Mouse (Mus musculus) midbrain, embryonic 15.5 days (tissue): ENCODE measurements at regions not wholly inside any gene's neighbourhood (a gene's known extent, or its start where the extent isn't known, plus 50 kb on each side); places are given as distances from the start of the nearest gene placed in this dataset.
A peak's percentile ranks its signal among the peaks of the same experiment; 100 is the strongest.

Source experiments
- ATAC-seq: fragments of 200-750 bp; cut with Nextera tagmentation; replicated peaks from 2 replicates; pipeline ENCODE4 v1.8.0; 2017; ENCODE audit warnings: moderate TSS enrichment
- H3K27ac ChIP-seq: fragments of 300-500 bp; sonication (generic); 2 replicates; pipeline ENCODE4 v1.5.1; 2015; ENCODE audit warnings: mild to moderate bottlenecking, inconsistent platforms
- H3K27me3 ChIP-seq: fragments of 300-500 bp; sonication (generic); replicated peaks from 2 replicates; pipeline ENCODE4 v1.6.1; 2015; ENCODE audit warnings: inconsistent platforms
- H3K36me3 ChIP-seq: fragments of 300-500 bp; sonication (generic); replicated peaks from 2 replicates; pipeline ENCODE4 v1.6.1; 2015; ENCODE audit warnings: inconsistent platforms
- H3K4me1 ChIP-seq: fragments of 300-500 bp; sonication (generic); 2 replicates; pipeline ENCODE4 v1.6.1; 2015; ENCODE audit warnings: inconsistent platforms
- H3K4me2 ChIP-seq: fragments of 300-500 bp; sonication (generic); 2 replicates; pipeline ENCODE4 v1.6.1; 2015; ENCODE audit warnings: inconsistent platforms, mild to moderate bottlenecking, moderate library complexity
- H3K4me3 ChIP-seq: fragments of 300-500 bp; sonication (generic); 2 replicates; pipeline ENCODE4 v1.5.1; 2015; ENCODE audit warnings: mild to moderate bottlenecking, inconsistent platforms
- H3K9ac ChIP-seq: fragments of 300-500 bp; sonication (generic); 2 replicates; pipeline ENCODE4 v1.6.1; 2015; ENCODE audit warnings: mild to moderate bottlenecking, inconsistent platforms
- H3K9me3 ChIP-seq: fragments of 300-500 bp; sonication (generic); 2 replicates; pipeline ENCODE4 v1.6.1; 2016; ENCODE audit warnings: inconsistent platforms
- WGBS: fragments of 180-500 bp; shearing (Covaris S2); methylation state at CpG from one replicate; pipeline ENCODE4 v1.1.7; 2015; ENCODE audit warnings: mixed read lengths; 5-methylcytosine and 5-hydroxymethylcytosine counted together

DNA sequence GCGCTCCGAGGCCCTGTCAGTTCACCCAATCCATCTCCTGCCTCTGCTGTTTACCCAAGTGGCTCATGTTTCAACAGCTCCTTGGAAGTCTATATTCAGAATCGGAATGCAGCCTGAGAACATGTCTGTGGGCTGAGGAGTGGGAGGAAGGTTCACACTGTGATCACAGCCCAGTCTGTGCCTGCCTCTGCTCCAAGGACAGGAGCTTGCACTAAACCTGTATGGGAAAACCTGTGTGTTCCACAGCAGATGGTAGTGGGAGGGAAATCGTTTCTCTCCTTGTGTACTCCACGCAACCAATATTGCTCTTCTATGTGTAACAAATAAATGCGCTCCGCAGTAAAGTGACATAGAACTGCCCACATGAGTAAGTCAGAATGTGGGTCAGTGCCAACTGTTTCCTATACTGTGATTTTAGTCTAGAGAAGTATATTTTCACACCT is 514.0 kb upstream of the Epha7 start:
- Histone ChIP-seq H3K27ac (no peak overlapping the region), H3K9ac (no peak overlapping the region), H3K36me3 (no peaks in the 10 kb centered on the region), H3K9me3 (no peaks in the 10 kb centered on the region), H3K4me3 (no peak overlapping the region), H3K4me2 (no peak overlapping the region), H3K4me1 (no peaks in the 10 kb centered on the region), H3K27me3 (no peaks in the 10 kb centered on the region)
- ATAC-seq, result no peak; the same call in 1 of the 2 replicates
- 62% methylated on average over 7 of the region's 7 CpGs for WGBS

DNA sequence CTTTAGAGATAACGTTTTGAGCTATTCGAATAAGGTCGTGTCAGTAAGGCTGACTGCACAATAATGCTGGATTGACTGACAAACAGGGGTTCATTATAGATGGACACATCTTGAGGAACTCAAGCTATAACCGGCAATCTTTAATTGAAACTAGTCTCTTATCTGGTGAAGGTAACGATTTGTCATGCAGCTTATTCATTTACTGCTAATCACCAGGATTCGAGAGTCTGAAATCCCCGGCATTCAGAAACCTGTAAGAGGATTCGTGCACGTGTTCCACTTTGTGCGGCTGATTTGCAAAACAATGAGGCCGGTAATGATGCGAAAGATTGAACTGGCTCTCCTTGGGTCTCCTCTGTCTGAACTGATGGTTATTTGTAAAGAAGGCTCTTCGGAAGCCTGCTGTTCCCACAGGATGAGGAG is 512.9 kb upstream of the Epha7 start:
- 9% methylated on average over 13 of the region's 13 CpGs for WGBS
- H3K36me3 ChIP-seq, result no peaks in the 10 kb centered on the region
- no peaks in the 10 kb centered on the region for H3K9me3 ChIP-seq
- peak overlapping the region; percentile 21 for H3K4me3 ChIP-seq
- H3K4me2 ChIP-seq, result peak overlapping the region; percentile 47
- no peak overlapping the region for H3K27ac ChIP-seq
- H3K27me3 ChIP-seq, result no peaks in the 10 kb centered on the region
- no peaks in the 10 kb centered on the region for H3K4me1 ChIP-seq
- peak; percentile 80 for ATAC-seq
- H3K9ac ChIP-seq, result no peak overlapping the region

DNA sequence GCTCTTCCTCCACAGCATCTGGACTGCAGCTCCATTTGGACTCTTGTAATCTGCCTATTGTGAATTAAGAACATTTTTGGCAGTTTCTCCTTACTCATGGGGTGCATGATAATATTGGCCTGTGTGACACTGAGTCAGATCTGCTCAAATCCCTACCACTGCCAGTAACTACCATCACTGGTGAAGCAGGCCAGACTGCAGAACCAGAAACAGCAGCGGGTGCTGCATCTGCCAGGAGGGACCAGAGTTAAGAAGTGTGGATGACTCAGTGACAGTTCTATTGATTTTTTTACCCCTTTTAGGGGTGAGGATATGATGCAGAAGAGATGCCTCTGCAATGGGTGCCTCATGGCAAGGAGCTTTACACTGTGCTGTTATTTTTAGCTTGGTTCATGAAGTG is 511.2 kb upstream of the Epha7 start:
- no peak overlapping the region for H3K4me3 ChIP-seq
- no peaks in the 10 kb centered on the region for H3K4me1 ChIP-seq
- WGBS, result 51% methylated on average over 1 of the region's 1 CpGs
- H3K9me3 ChIP-seq, result no peaks in the 10 kb centered on the region
- H3K36me3 ChIP-seq, result no peaks in the 10 kb centered on the region
- no peak overlapping the region for H3K27ac ChIP-seq
- H3K27me3 ChIP-seq, result no peaks in the 10 kb centered on the region
- no peak overlapping the region for H3K9ac ChIP-seq
- no peak for ATAC-seq
- no peak overlapping the region for H3K4me2 ChIP-seq

DNA sequence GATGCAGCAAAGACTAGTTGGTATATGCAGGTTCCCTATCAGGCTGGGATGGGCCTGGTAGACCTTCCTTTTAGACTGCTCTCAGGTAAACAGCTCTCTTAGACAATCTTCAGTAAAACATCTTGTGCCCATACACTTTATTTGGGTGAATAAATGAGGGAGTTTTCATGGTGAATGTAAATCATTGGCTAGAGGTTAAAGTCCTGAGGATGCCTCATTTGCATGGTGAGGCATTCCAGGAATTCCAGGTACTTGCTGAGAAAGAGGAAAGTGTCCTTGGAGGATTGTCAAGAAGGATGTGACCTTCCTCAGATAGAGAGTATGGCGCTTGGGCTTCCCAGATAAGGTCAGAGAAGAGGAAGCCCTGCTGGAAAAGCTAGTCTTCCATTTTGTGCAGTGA is 481.9 kb upstream of the Epha7 start:
- Histone ChIP-seq H3K4me2 (no peak overlapping the region), H3K4me1 (no peaks in the 10 kb centered on the region), H3K9ac (no peak overlapping the region), H3K36me3 (no peaks in the 10 kb centered on the region), H3K9me3 (no peaks in the 10 kb centered on the region), H3K4me3 (no peak overlapping the region), H3K27me3 (no peaks in the 10 kb centered on the region), H3K27ac (no peak overlapping the region)
- no peak for ATAC-seq
- 93% methylated on average over 1 of the region's 1 CpGs for WGBS

DNA sequence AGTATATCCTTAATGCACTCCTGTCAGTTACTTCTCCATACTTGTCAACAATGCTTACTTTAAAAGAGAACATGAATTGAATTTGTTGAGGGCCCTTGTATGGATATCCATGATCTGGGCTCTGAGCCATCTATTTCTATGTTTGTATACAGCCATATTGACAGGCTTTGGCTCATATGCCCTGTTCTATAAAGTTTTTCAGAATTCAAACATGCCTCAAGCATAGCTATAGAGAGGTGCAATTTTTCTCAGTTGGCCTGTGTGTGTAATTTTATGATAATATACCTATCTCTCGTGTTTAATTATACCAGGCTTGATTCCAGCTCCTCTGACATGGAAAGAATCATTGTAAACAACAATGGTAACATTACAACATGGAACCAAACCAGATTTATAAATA is 448.4 kb upstream of the Epha7 start:
- Histone ChIP-seq H3K4me1 (no peaks in the 10 kb centered on the region), H3K36me3 (no peaks in the 10 kb centered on the region), H3K4me2 (no peak overlapping the region), H3K4me3 (no peak overlapping the region), H3K9ac (no peak overlapping the region), H3K9me3 (no peaks in the 10 kb centered on the region), H3K27ac (no peak overlapping the region), H3K27me3 (no peaks in the 10 kb centered on the region)
- 70% methylated on average over 1 of the region's 1 CpGs for WGBS
- no peak for ATAC-seq

DNA sequence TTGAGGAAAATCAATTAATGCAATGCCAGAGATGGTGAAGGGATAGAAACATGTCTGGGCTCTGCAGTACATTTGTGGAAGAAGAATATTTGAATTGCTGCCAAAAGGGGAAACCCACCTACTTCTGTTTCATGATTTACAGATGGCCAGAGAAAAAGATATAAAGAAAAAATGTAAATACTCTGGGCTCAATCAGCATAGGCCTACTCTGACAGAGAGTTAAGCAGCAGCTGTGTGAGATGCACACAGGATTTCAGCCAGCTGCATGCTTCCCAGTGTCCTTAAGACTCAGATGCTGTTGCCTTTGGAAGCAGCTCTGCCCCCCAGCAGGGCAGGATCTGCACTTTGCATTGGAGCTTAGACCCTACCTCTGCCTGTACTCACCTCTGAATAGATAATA is 435.8 kb upstream of the Epha7 start:
- H3K4me3 ChIP-seq, result no peak overlapping the region
- H3K36me3 ChIP-seq, result no peaks in the 10 kb centered on the region
- no peaks in the 10 kb centered on the region for H3K4me1 ChIP-seq
- no peak overlapping the region for H3K27ac ChIP-seq
- no peak for ATAC-seq
- H3K27me3 ChIP-seq, result no peaks in the 10 kb centered on the region
- H3K4me2 ChIP-seq, result no peak overlapping the region
- no peak overlapping the region for H3K9ac ChIP-seq
- H3K9me3 ChIP-seq, result no peaks in the 10 kb centered on the region

DNA sequence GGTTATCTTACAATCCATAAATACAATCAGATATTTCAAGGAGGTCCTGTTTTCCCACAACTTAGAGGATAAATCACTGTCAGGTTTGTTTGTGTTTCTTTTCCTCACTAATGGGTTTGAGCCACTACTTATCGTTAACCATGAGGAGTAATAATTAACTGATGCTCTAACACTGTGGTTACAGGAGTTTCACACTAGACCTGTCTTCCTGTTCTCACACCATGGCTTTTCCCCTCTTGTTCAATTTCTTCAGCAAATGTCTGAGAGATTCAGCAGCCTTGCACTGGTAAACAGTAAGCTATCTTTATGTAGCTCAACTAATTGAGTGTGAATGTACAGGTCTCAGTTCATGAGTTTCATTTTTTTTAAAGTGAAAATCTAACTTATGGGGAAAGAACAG is 434.3 kb upstream of the Epha7 start:
- Histone ChIP-seq H3K27me3 (no peaks in the 10 kb centered on the region), H3K4me3 (no peak overlapping the region), H3K9me3 (no peaks in the 10 kb centered on the region), H3K4me1 (no peaks in the 10 kb centered on the region), H3K4me2 (no peak overlapping the region), H3K27ac (no peak overlapping the region), H3K9ac (no peak overlapping the region), H3K36me3 (no peaks in the 10 kb centered on the region)
- no peak for ATAC-seq
- WGBS, result 87% methylated on average over 1 of the region's 1 CpGs

DNA sequence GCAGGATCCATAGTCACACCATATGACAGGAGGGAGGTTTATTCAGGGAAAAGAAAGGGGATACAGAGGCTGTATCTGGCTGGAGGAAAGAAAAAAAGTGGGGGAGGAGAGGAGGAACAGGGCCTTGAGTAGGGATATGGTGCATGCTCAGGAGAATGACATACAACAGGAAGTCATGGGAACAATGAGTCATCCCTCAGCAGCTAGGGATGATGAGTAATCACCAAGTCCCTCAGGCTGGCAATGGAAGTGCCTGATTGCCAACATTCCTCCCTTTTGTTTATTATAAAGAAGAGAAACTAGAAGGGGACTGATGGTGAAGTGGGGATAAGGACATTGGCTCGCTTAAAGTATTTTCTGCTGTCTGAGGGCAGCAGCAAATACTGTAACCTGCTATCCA is 388.6 kb upstream of the Epha7 start:
- H3K9me3 ChIP-seq, result no peaks in the 10 kb centered on the region
- no peaks in the 10 kb centered on the region for H3K4me1 ChIP-seq
- no peak overlapping the region for H3K4me3 ChIP-seq
- no peak for ATAC-seq
- H3K4me2 ChIP-seq, result no peak overlapping the region
- no peak overlapping the region for H3K27ac ChIP-seq
- H3K36me3 ChIP-seq, result no peaks in the 10 kb centered on the region
- no peak overlapping the region for H3K9ac ChIP-seq
- H3K27me3 ChIP-seq, result no peaks in the 10 kb centered on the region
- WGBS, result 77% methylated on average over 1 of the region's 1 CpGs

DNA sequence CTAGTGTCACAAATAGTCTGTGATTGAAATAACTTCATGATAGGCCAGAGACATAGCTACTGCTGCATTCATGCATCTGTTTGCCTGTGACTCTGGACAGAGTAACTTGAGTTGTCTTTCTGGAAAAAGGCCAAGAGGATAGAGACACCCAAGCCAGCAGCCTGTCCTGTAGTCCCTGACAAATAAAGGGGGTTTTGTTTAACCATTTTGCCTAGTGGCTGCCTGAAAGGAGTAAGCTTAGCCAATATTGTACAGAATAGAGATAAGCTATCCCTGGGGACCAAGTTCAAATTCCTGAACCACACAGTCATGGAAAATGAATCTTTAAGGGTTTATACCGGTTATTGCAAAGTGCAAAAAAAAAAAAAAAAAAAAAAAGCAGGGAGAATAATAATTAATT is 372.8 kb upstream of the Epha7 start:
- no peak overlapping the region for H3K4me3 ChIP-seq
- no peak overlapping the region for H3K27ac ChIP-seq
- no peak for ATAC-seq
- no peaks in the 10 kb centered on the region for H3K36me3 ChIP-seq
- no peak overlapping the region for H3K9ac ChIP-seq
- no peaks in the 10 kb centered on the region for H3K27me3 ChIP-seq
- H3K4me1 ChIP-seq, result no peaks in the 10 kb centered on the region
- no peaks in the 10 kb centered on the region for H3K9me3 ChIP-seq
- WGBS, result 62% methylated on average over 1 of the region's 1 CpGs
- no peak overlapping the region for H3K4me2 ChIP-seq

DNA sequence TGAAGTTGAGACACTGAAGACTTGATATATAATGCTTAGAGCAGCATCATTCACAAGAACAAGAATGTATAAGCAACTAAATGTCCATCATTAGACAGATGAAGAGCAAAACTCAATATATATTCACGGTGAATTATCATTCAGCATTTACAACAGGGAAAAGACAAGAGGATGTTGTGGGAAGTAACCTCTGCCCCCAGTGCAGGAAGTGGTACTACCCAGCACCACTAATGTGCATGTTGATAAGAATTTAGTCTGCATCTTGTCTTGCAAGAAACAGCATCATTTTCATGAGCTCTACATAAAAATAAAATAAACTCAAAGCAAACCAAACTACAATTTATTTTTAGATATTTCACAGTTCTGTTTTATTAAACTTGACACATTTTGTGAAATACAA is 359.8 kb upstream of the Epha7 start:
- Histone ChIP-seq H3K9ac (no peak overlapping the region), H3K4me3 (no peak overlapping the region), H3K27me3 (no peaks in the 10 kb centered on the region), H3K4me1 (0 out of 2 replicates have a peak, but pooled peaks cover 3% of the 10 kb centered on the region), H3K36me3 (no peaks in the 10 kb centered on the region), H3K9me3 (no peaks in the 10 kb centered on the region), H3K4me2 (no peak overlapping the region), H3K27ac (no peak overlapping the region)
- ATAC-seq, result no peak
- 85% methylated on average over 1 of the region's 1 CpGs for WGBS

DNA sequence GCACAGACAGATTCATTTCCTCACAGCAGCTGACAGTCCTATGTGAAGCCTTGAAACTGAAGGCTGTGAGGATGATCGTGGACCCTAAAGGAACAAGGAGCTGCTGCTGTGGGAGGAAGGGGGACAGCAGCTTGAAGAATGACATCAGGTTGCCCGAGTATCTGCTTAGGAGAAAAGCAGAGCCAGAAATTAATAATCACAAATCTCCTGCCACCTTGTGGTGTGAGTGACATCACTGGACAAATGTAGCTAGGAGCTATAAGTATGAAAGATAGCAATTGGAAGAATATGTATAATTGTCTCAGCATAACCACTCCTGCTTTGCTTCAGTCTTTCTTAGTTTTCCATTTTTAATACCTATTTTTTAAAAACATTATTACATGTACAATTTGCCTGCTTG is 356.6 kb upstream of the Epha7 start:
- no peak overlapping the region for H3K4me3 ChIP-seq
- no peaks in the 10 kb centered on the region for H3K27me3 ChIP-seq
- H3K36me3 ChIP-seq, result no peaks in the 10 kb centered on the region
- H3K4me2 ChIP-seq, result no peak overlapping the region
- 0 out of 2 replicates have a peak, but pooled peaks cover 3% of the 10 kb centered on the region for H3K4me1 ChIP-seq
- H3K9ac ChIP-seq, result no peak overlapping the region
- 39% methylated on average over 2 of the region's 2 CpGs for WGBS
- no peak overlapping the region for H3K27ac ChIP-seq
- peak; percentile 48; the same call in 1 of the 2 replicates for ATAC-seq
- no peaks in the 10 kb centered on the region for H3K9me3 ChIP-seq
